Mouse (Mus musculus) adrenal gland, adult (tissue): Measurements from ENCODE around the gene N4bp2.
"Not testable (repeated sequence)": the region's sequence is repeated elsewhere in the genome, so short reads cannot be mapped to it uniquely, and the experiment has no call there.

Experiments
- DNase-seq, 2 experiments: peaks; one replicate each; pipeline ENCODE4 v3.0.0; 2022 to 2023; ENCODE audit warnings: low spot score in 1 of 2; ENCODE audit not compliant: inconsistent age in 2 of 2

The N4bp2 gene

DNA sequence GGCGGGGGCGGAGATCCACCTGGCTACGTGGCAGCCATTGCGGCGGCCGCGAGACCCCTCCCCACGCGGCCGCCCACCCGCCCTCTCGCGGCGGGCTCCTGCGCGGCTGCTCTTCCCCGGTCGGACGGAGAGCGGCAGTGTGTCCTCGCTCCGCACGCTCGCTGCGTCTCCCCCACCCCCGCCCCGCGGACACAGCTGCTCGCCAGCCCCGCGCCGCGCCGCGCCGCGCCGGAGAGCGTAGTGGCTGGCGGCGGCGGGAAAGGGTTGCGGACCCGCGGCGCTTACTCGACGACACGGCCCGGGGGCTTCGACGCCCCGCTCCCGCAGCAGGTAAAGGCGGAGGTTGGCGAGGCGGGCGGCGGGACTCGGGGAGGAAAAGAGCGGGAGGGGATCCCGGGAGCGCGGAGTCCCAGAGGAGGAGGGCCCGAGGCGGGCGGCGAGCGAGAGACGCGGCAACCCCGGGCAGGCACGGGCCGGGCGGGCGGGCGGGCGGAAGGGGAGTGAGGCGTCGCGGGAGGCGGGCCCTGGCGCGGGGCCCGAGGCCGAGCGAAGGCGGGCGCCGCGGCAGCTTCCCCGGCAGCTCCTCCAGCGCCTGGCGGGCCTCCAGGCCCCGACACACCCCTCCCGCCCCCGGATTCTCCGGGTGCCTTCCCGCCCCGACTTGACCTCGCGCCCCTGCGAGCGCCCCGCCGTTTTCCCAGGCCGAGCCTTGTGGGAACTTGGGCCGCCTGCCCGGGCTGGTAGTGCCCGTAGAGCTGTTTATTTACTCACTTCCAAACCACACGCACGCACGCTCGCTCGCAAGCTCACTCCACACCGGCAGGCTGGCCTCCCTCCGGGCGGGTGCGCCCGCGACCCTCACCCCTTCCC, 830 bp downstream of the N4bp2 start:
- peak; percentile 90 to 96 for DNase-seq

GRCm38 (mm10) chr5:65764786-65765634, 1.7 kb downstream of the N4bp2 start:
- DNase-seq, result peak; percentile 92 to 96

DNA sequence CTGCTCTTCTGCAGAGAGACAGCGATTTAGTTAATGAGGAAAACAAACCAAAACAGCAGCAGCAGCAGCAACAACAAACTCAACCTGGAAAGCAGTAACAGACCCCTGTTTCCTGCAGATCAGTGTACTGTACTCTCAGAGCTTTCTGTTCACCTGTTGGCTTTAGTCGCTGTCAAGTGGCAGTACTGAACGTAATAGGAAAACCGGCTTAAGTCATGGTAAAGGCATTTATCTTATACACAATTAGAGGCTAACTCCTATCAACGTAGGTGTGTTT, 2.3 kb downstream of the N4bp2 start:
- DNase-seq, result peak in 1 of 2 experiments; percentile 63

DNA sequence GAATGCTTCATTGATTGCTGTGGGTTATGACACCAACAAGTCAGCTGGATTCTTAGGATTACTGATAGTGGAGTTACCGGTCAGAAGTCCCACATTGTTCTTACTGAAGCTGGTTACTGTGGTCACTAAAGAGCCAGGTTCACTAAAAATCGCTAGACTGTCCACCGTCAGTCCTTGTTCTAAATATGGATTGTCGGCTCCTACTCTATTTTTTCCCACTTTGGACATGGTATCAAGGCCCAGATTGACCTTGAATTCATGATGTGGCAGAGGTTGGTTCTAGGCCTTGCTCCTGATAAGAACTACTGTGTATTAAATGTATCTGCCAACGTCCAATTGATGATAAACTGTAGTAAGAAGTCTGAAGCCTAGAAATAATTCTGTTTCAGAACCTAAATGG, 4.7 kb downstream of the N4bp2 start:
- peak in 1 of 2 experiments; percentile 50 for DNase-seq

- DNase-seq, result no peak
These were observed 6.7 kb downstream of the N4bp2 start for GRCm38 (mm10) chr5:65770065-65770464.

DNA sequence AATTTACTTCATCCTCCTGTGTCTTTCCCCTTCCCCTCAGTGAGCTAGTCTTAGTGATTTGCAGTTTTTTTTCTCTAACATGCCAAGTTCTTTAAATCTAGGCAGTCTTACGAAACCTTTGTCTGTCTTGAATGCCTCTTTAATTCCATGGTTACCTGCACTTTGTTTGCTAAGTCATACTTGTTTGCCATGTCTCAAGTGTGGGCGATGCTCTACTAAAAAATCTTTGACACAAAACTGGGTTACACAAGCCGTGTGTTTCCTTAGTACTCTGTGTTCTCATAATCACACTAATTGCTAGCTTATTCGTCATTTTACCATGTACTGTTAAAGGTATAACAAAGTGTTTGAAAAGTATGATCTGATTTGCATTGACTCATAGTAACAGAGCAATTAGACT, 7.2 kb downstream of the N4bp2 start:
- DNase-seq, result no peak

DNA sequence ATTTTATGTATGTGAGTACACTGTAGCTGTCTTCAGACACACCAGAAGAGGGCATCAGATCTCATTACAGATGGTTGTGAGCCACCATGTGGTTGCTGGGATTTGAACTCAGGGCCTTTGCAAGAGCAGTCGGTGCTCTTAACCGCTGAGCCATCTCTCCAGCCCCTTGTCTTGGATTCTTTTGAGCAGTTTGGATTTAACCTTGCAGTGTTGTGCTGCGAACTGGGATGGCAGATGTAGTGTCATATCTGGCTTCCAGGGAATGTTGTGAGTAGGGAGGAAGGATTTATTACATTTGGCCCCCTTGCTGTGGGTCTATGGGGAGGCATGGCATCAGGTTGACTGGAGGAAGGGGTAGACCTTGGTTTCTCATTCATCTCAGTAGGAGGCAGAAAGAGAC, 10.6 kb downstream of the N4bp2 start:
- not testable (repeated sequence) for DNase-seq

DNA sequence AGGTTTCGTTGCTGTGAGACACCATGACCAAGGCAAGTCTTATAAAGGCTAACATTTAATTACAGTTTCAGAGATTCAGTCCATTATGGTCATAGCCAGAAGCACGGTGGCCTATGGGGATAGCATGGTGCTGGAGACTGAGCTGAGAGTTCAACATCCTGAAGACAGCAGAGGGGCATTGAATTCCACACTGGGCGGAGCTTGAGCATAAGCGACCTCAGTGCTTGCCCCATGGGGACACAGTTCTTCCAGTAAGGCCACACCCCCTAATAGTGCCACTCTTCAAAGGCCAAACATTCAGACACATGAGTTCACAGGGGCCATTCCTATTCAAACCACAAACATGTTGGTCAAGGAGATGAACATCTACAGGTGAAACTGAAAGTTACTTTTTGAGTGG, 12.8 kb downstream of the N4bp2 start:
- DNase-seq, result no peak

GRCm38 (mm10) chr5:65776907-65777306, 13.6 kb downstream of the N4bp2 start:
- DNase-seq, result no peak

- DNase-seq, result not testable (repeated sequence)
These were observed 15.7 kb downstream of the N4bp2 start for GRCm38 (mm10) chr5:65778986-65779385.

- DNase-seq, result no peak
These were observed 16.2 kb downstream of the N4bp2 start for GRCm38 (mm10) chr5:65779401-65780063.

- no peak for DNase-seq
These were observed 17.9 kb downstream of the N4bp2 start for GRCm38 (mm10) chr5:65781147-65781715.

DNA sequence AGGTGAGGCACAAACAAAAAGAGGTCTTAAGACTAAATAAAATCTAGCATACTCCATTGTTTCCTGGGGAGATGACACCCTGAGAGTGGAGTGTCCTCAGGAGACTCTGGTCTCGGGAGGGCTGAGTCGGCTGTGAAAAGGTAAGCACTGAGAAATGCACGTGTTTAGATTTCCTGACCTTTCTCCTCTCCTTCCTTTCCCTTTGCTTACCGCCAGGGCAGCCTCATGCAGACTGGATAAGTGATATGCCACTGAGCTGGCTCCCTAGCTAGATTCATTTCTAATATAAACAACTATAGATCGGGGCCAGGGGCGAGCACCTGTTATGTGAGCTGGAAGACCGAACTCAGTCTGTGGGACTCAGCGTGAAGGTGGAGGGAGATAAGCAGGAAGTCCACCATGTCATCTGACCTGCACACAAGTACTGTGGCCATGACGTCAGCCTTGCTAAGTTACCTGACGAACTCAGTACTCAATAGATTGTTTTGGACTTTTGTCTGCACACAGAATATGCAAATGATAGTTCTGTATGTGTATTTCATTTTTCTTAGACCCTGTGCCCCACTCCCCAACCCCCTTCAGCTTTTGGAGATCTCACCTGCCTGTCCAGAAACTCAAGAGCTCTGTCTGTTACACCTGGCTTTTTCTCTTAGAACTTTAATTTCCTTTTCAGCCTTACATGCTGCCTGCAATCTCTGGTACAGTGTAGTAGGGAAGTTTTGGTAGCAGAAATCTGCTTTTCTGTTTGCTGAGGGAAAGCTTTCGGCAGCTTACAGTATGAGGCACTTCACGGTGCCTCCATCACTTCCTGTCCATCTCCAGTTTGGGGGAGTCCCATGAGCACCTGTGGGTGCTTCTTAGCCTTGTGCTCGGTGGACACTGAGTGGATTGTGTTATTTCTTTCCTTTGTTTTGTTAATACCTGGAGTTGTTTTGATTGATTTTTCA, 18.7 kb downstream of the N4bp2 start:
- DNase-seq, result no peak

DNA sequence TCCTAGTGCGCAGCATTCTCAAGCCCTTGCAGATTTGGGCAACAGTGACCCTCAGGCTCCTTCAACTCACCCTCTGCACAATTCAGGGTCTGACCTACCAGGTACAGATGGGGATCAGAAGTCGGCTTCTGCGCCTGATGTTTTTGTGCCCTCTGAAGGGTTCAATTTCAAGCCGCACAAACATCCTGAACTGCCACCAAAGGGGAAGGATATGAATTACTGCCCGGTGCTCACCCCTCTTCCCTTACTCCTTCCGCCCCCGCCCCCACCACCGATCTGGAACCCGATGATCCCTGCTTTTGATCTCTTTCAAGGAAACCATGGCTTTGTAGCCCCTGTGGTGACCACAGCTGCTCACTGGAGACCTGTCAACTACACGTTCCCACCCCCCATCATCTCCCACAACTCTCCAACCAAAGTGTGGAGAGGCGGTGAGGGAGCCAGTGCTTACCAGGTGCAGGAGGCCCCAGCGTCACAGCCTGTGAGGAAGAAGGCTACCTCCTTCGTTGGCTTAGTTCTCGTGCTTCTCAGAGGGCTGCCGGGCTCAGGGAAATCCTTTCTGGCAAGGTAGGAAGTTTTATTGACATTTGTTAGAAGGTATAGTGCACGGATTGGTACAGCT, 27.4 kb downstream of the N4bp2 start:
- DNase-seq, result no peak

DNA sequence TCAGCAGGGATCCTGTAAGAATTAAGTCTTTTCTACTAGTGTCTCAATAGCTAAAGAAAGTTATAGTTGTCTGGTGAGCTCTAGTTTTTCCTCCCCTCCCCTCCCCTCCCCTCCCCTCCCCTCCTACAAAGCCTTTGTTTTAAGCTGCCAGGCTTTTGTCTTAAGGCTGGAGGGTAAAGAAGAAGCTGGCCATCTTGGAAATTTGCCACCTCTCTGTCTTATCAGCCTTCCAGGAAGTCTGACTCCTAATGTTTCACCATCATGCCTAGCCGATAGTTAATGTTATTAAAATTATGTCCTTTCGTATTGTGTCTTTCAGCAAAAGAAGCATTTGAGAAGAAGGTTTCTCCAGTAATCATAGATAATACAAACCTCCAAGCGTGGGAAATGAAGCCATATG, 30.9 kb downstream of the N4bp2 start:
- DNase-seq, result no peak

DNA sequence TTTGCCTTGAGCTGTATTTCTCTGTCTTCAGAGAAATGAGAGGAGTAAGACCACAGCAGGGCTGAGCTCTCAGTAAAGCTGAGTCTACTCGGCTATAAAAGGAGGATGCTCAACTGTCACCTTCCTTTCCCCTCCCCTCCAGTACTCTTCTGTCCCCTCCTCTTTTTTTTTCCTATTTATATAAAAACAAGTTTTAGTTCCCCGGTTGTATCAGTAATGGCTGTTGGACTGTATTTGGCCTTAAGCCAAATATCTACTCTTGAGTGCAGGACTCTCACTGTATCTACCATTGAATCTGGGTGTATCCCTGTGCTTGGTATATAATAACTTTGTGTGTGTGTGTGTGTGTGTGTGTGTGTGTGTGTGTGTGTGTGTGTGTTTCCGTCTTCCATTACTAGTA, 31.4 kb downstream of the N4bp2 start:
- DNase-seq, result no peak

DNA sequence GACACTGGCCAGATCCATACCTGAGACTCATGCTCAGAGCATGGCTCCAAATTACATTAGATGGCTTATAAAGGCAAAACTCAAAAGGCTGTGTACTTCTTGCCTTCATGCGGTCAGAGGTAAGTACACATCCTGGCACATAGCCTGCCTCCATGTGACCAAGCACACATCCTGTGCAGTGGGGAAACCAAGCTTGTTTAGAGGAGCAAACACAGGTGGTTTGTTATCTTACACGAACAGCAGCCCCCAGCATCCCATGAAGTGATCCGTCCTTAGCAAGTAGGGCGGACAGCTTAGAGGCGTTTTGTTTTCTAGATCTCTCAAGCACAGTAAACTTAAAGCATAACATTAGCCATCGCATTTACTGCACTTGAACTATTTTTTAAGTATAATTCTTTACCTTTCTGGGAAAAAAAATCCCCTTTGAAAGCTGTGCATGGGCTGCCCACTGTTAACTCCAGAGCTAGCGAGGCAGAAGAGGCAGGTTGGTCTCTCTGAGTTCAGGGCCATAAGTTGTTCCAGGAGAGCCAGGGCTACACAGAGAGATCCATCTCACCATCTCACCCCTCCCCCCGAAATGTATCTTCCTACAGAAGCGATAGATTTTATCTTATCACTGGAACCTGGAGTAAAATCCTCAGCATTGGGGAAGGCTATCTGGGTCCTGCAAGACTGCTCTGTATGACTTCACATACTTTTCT, 32.1 kb downstream of the N4bp2 start:
- DNase-seq, result no peak

DNA sequence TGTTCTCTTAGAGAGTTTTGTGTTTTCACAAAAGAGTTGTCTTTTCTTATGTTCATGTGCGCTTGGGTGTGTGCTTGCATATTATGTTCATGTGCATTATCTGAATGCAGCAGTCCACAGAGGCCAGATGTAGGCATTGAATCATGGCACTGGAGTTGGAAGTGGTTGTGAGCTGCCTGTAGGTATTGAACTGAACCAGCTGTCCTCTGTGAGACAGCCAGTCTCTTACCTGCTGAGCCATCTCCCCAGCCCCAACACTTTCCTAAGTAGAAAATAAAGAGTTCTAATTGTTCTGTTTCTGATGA, 32.6 kb downstream of the N4bp2 start:
- DNase-seq, result no peak

- DNase-seq, result peak; percentile 32 to 82
These were observed 60.3 kb downstream of the N4bp2 start for GRCm38 (mm10) chr5:65823601-65824133.
